Mouse (Mus musculus) stomach, embryonic 15.5 days (tissue): ENCODE measurements around the gene Gnao1. TPM values are rescaled to one million over a fixed set of nuclear protein-coding genes. Genes with fewer than 3 reads are reported as not detected.

Experiments used
- ATAC-seq: fragments of 200-750 bp; cut with Nextera tagmentation; 2 replicates; pipeline ENCODE4 v1.8.0; 2017; ENCODE audit warnings: low read depth, moderate number of reproducible peaks, moderate TSS enrichment; ENCODE audit not compliant: insufficient read depth, low FRiP score
- H3K27ac ChIP-seq: fragments of 300-500 bp; sonication (generic); 2 replicates; pipeline ENCODE4 v1.5.1; 2015; ENCODE audit warnings: mild to moderate bottlenecking, inconsistent platforms
- H3K27me3 ChIP-seq: fragments of 300-500 bp; sonication (generic); replicated peaks from 2 replicates; pipeline ENCODE4 v1.6.1; 2015; ENCODE audit warnings: inconsistent platforms
- H3K36me3 ChIP-seq: fragments of 300-500 bp; sonication (generic); 2 replicates; pipeline ENCODE4 v1.6.1; 2015; ENCODE audit warnings: inconsistent platforms
- H3K4me1 ChIP-seq: fragments of 300-500 bp; sonication (generic); 2 replicates; pipeline ENCODE4 v1.6.1; 2015; ENCODE audit warnings: inconsistent platforms
- H3K4me2 ChIP-seq: fragments of 300-500 bp; sonication (generic); 2 replicates; pipeline ENCODE4 v1.6.1; 2015; ENCODE audit warnings: mild to moderate bottlenecking, inconsistent platforms
- H3K4me3 ChIP-seq: fragments of 300-500 bp; sonication (generic); replicated peaks from 2 replicates; pipeline ENCODE4 v1.5.1; 2015; ENCODE audit warnings: inconsistent platforms
- H3K9ac ChIP-seq: fragments of 300-500 bp; sonication (generic); 2 replicates; pipeline ENCODE4 v1.6.1; 2015; ENCODE audit warnings: inconsistent platforms
- H3K9me3 ChIP-seq: fragments of 300-500 bp; sonication (generic); 2 replicates; pipeline ENCODE4 v1.6.1; 2016; ENCODE audit warnings: inconsistent platforms
- WGBS: fragments of 180-500 bp; shearing (Covaris S2); methylation state at CpG from one replicate; pipeline ENCODE4 v1.1.7; 2015; 5-methylcytosine and 5-hydroxymethylcytosine counted together
- polyA plus RNA-seq: library from polyadenylated mRNA; unstranded; fragments of >200 nt; fragmentation: Nextera tagmentation; extraction: Ambion mirVana; gene quantifications from 2 replicates; pipeline ENCODE4 v1.2.1, GENCODE M21; 2015

Gnao1 gene
- polyA plus RNA-seq: 14.9 and 15.1 TPM in 2 replicates

GRCm38 (mm10) chr8:93809686-93810027 lies at the start of gene Gnao1:
TSS of gene Gnao1 (plus strand) at chr8:93809966.
- no peaks in the 10 kb centered on the region for H3K9me3 ChIP-seq
- H3K4me2 ChIP-seq: peak within 1 kb of the TSS; percentile 88
- peak within 1 kb of the TSS; percentile 37 for H3K9ac ChIP-seq
- peaks cover 22% of the 10 kb centered on the region for H3K27me3 ChIP-seq
- H3K27ac ChIP-seq: peak within 1 kb of the TSS; percentile 68
- 14% methylated on average over 9 of the region's 9 CpGs for WGBS
- H3K36me3 ChIP-seq: no peaks in the 10 kb centered on the region
- peak within 1 kb of the TSS; percentile 66 for H3K4me3 ChIP-seq
- ATAC-seq: no peak
- peaks cover 22% of the 10 kb centered on the region for H3K4me1 ChIP-seq

- Histone ChIP-seq H3K9ac (no peak overlapping the region), H3K4me3 (no peak overlapping the region), H3K27ac (no peak overlapping the region), H3K9me3 (no peaks in the 10 kb centered on the region), H3K36me3 (no peaks in the 10 kb centered on the region), H3K27me3 (no peaks in the 10 kb centered on the region), H3K4me1 (no peaks in the 10 kb centered on the region), H3K4me2 (no peak overlapping the region)
- WGBS: 45% methylated on average over 3 of the region's 3 CpGs
- no peak for ATAC-seq
Observed at GRCm38 (mm10) chr8:93777605-93778004, 32.2 kb upstream of the Gnao1 start.

GRCm38 (mm10) chr8:93809226-93809625 lies 540 bp upstream of the Gnao1 start:
- Histone ChIP-seq H3K4me1 (peaks cover 22% of the 10 kb centered on the region), H3K27me3 (peaks cover 22% of the 10 kb centered on the region), H3K4me2 (no peak overlapping the region), H3K9ac (no peak overlapping the region), H3K4me3 (no peak overlapping the region), H3K9me3 (no peaks in the 10 kb centered on the region), H3K27ac (no peak overlapping the region), H3K36me3 (no peaks in the 10 kb centered on the region)
- 66% methylated on average over 3 of the region's 3 CpGs for WGBS
- ATAC-seq: no peak

GRCm38 (mm10) chr8:93810028-93810858 lies 477 bp downstream of the Gnao1 start:
- peaks cover 22% of the 10 kb centered on the region for H3K27me3 ChIP-seq
- H3K4me1 ChIP-seq: peaks cover 22% of the 10 kb centered on the region
- no peaks in the 10 kb centered on the region for H3K9me3 ChIP-seq
- peak overlapping the region; percentile 88 for H3K4me2 ChIP-seq
- H3K4me3 ChIP-seq: peak overlapping the region; percentile 66
- 1% methylated on average over 46 of the region's 116 CpGs for WGBS
- peak overlapping the region; percentile 68 for H3K27ac ChIP-seq
- ATAC-seq: peak; percentile 81
- no peaks in the 10 kb centered on the region for H3K36me3 ChIP-seq
- H3K9ac ChIP-seq: peak overlapping the region; percentile 37

- H3K27me3 ChIP-seq: peaks cover 22% of the 10 kb centered on the region
- peak overlapping the region; percentile 68 for H3K27ac ChIP-seq
- H3K4me3 ChIP-seq: peak overlapping the region; percentile 66
- H3K9ac ChIP-seq: peak overlapping the region; percentile 37
- H3K36me3 ChIP-seq: no peaks in the 10 kb centered on the region
- WGBS: under 1% methylated on average over 48 of the region's 53 CpGs
- H3K4me1 ChIP-seq: peaks cover 22% of the 10 kb centered on the region
- H3K9me3 ChIP-seq: no peaks in the 10 kb centered on the region
- ATAC-seq: no peak
- peak overlapping the region; percentile 88 for H3K4me2 ChIP-seq
Observed at GRCm38 (mm10) chr8:93810859-93811602, 1.3 kb downstream of the Gnao1 start.

GRCm38 (mm10) chr8:93811719-93812475 lies 2.1 kb downstream of the Gnao1 start:
- ATAC-seq: no peak
- H3K4me2 ChIP-seq: peak overlapping the region; percentile 88
- H3K9ac ChIP-seq: no peak overlapping the region
- peak overlapping the region; percentile 66 for H3K4me3 ChIP-seq
- H3K9me3 ChIP-seq: no peaks in the 10 kb centered on the region
- H3K27ac ChIP-seq: no peak overlapping the region
- peaks cover 22% of the 10 kb centered on the region for H3K4me1 ChIP-seq
- peaks cover 22% of the 10 kb centered on the region for H3K27me3 ChIP-seq
- no peaks in the 10 kb centered on the region for H3K36me3 ChIP-seq
- WGBS: 15% methylated on average over 20 of the region's 20 CpGs

- ATAC-seq: no peak
- peaks cover 22% of the 10 kb centered on the region for H3K27me3 ChIP-seq
- no peaks in the 10 kb centered on the region for H3K36me3 ChIP-seq
- H3K9me3 ChIP-seq: no peaks in the 10 kb centered on the region
- no peak overlapping the region for H3K27ac ChIP-seq
- H3K4me3 ChIP-seq: peak overlapping the region; percentile 66
- WGBS: 13% methylated on average over 35 of the region's 35 CpGs
- peak overlapping the region; percentile 88 for H3K4me2 ChIP-seq
- H3K9ac ChIP-seq: no peak overlapping the region
- peaks cover 22% of the 10 kb centered on the region for H3K4me1 ChIP-seq
Observed at GRCm38 (mm10) chr8:93812566-93813404, 3.0 kb downstream of the Gnao1 start.

- Histone ChIP-seq H3K36me3 (no peaks in the 10 kb centered on the region), H3K4me3 (peak overlapping the region; percentile 66), H3K9ac (no peak overlapping the region), H3K4me1 (peaks cover 22% of the 10 kb centered on the region), H3K27me3 (peaks cover 22% of the 10 kb centered on the region), H3K9me3 (no peaks in the 10 kb centered on the region), H3K4me2 (peak overlapping the region; percentile 88), H3K27ac (no peak overlapping the region)
- ATAC-seq: peak; percentile 85
- under 1% methylated on average over 26 of the region's 26 CpGs for WGBS
Observed at GRCm38 (mm10) chr8:93813405-93813761, 3.6 kb downstream of the Gnao1 start.

GRCm38 (mm10) chr8:93814266-93814665 lies 4.5 kb downstream of the Gnao1 start:
- Histone ChIP-seq H3K4me1 (peaks cover 22% of the 10 kb centered on the region), H3K9me3 (no peaks in the 10 kb centered on the region), H3K4me3 (no peak overlapping the region), H3K36me3 (no peaks in the 10 kb centered on the region), H3K27me3 (peaks cover 22% of the 10 kb centered on the region), H3K27ac (no peak overlapping the region), H3K4me2 (no peak overlapping the region), H3K9ac (no peak overlapping the region)
- no peak for ATAC-seq
- WGBS: 64% methylated on average over 6 of the region's 6 CpGs

GRCm38 (mm10) chr8:93816226-93816625 lies 6.5 kb downstream of the Gnao1 start:
- Histone ChIP-seq H3K9me3 (no peaks in the 10 kb centered on the region), H3K9ac (no peak overlapping the region), H3K27ac (no peak overlapping the region), H3K4me1 (peaks cover 15% of the 10 kb centered on the region), H3K27me3 (peaks cover 18% of the 10 kb centered on the region), H3K4me3 (no peak overlapping the region), H3K4me2 (no peak overlapping the region), H3K36me3 (no peaks in the 10 kb centered on the region)
- 63% methylated on average over 6 of the region's 6 CpGs for WGBS
- ATAC-seq: no peak

- Histone ChIP-seq H3K27me3 (peaks cover 7% of the 10 kb centered on the region), H3K4me3 (no peak overlapping the region), H3K4me2 (no peak overlapping the region), H3K36me3 (no peaks in the 10 kb centered on the region), H3K27ac (no peak overlapping the region), H3K4me1 (peaks cover 7% of the 10 kb centered on the region; the same call in 1 of the 2 replicates), H3K9me3 (no peaks in the 10 kb centered on the region), H3K9ac (no peak overlapping the region)
- no peak for ATAC-seq
- WGBS: 90% methylated on average over 1 of the region's 1 CpGs
Observed at GRCm38 (mm10) chr8:93817366-93817765, 7.6 kb downstream of the Gnao1 start.
